Mouse (Mus musculus) midbrain, embryonic 15.5 days (tissue): ENCODE data around the gene Atf6. TPM values are rescaled to one million over a fixed set of nuclear protein-coding genes. Genes with fewer than 3 reads are reported as not detected.

Experiments used
- ATAC-seq: fragments of 200-750 bp; cut with Nextera tagmentation; replicated peaks from 2 replicates; pipeline ENCODE4 v1.8.0; 2017; ENCODE audit warnings: moderate TSS enrichment
- H3K27ac ChIP-seq: fragments of 300-500 bp; sonication (generic); 2 replicates; pipeline ENCODE4 v1.5.1; 2015; ENCODE audit warnings: mild to moderate bottlenecking, inconsistent platforms
- H3K27me3 ChIP-seq: fragments of 300-500 bp; sonication (generic); replicated peaks from 2 replicates; pipeline ENCODE4 v1.6.1; 2015; ENCODE audit warnings: inconsistent platforms
- H3K36me3 ChIP-seq: fragments of 300-500 bp; sonication (generic); replicated peaks from 2 replicates; pipeline ENCODE4 v1.6.1; 2015; ENCODE audit warnings: inconsistent platforms
- H3K4me1 ChIP-seq: fragments of 300-500 bp; sonication (generic); 2 replicates; pipeline ENCODE4 v1.6.1; 2015; ENCODE audit warnings: inconsistent platforms
- H3K4me2 ChIP-seq: fragments of 300-500 bp; sonication (generic); 2 replicates; pipeline ENCODE4 v1.6.1; 2015; ENCODE audit warnings: inconsistent platforms, mild to moderate bottlenecking, moderate library complexity
- H3K4me3 ChIP-seq: fragments of 300-500 bp; sonication (generic); 2 replicates; pipeline ENCODE4 v1.5.1; 2015; ENCODE audit warnings: mild to moderate bottlenecking, inconsistent platforms
- H3K9ac ChIP-seq: fragments of 300-500 bp; sonication (generic); 2 replicates; pipeline ENCODE4 v1.6.1; 2015; ENCODE audit warnings: mild to moderate bottlenecking, inconsistent platforms
- H3K9me3 ChIP-seq: fragments of 300-500 bp; sonication (generic); 2 replicates; pipeline ENCODE4 v1.6.1; 2016; ENCODE audit warnings: inconsistent platforms
- WGBS: fragments of 180-500 bp; shearing (Covaris S2); methylation state at CpG from one replicate; pipeline ENCODE4 v1.1.7; 2015; ENCODE audit warnings: mixed read lengths; 5-methylcytosine and 5-hydroxymethylcytosine counted together
- polyA plus RNA-seq: library from polyadenylated mRNA; unstranded; fragments of >200 nt; fragmentation: Nextera tagmentation; extraction: Ambion mirVana; gene quantifications from 2 replicates; pipeline ENCODE4 v1.2.1, GENCODE M21; 2015

The Atf6 gene
- polyA plus RNA-seq, 1 experiment from 2014 or later: 8.3 TPM

DNA sequence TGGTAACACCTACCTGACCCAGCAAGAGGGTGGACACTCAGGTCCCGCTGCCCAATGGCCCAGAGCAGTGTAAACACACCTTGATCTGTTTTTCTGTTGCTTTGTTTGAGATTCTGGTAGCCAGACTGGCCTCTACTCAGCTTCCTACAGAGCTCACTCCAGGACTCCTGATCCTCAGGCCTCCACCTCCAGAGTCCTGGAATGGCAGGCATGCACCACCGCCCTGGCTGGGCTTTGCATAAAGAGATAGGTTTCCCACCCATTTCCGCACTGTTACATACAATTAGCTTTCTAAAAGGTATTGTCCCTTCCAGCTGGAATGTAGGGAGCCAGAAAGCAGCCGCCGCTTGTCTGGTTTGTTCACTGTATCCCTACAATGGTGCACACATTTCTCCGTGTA is 3.8 kb upstream of the Atf6 start:
- H3K4me2 ChIP-seq: no peak overlapping the region
- no peaks in the 10 kb centered on the region for H3K9me3 ChIP-seq
- H3K27me3 ChIP-seq: no peaks in the 10 kb centered on the region
- WGBS: 89% methylated on average over 6 of the region's 6 CpGs
- no peak overlapping the region for H3K4me3 ChIP-seq
- no peak overlapping the region for H3K9ac ChIP-seq
- peaks cover 15% of the 10 kb centered on the region for H3K36me3 ChIP-seq
- peaks cover 8% of the 10 kb centered on the region for H3K4me1 ChIP-seq
- no peak for ATAC-seq
- H3K27ac ChIP-seq: no peak overlapping the region

GRCm38 (mm10) chr1:170868905-170869283 is 1.3 kb upstream of the Atf6 start:
- peak; percentile 48 for ATAC-seq
- Histone ChIP-seq H3K9ac (peak overlapping the region; percentile 55), H3K4me1 (peaks cover 14% of the 10 kb centered on the region), H3K4me2 (peak overlapping the region; percentile 68), H3K9me3 (no peaks in the 10 kb centered on the region), H3K36me3 (peaks cover 5% of the 10 kb centered on the region), H3K4me3 (peak overlapping the region; percentile 72), H3K27me3 (no peaks in the 10 kb centered on the region), H3K27ac (peak overlapping the region; percentile 69; the same call in 1 of the 2 replicates)
- WGBS: 15% methylated on average over 14 of the region's 14 CpGs

DNA sequence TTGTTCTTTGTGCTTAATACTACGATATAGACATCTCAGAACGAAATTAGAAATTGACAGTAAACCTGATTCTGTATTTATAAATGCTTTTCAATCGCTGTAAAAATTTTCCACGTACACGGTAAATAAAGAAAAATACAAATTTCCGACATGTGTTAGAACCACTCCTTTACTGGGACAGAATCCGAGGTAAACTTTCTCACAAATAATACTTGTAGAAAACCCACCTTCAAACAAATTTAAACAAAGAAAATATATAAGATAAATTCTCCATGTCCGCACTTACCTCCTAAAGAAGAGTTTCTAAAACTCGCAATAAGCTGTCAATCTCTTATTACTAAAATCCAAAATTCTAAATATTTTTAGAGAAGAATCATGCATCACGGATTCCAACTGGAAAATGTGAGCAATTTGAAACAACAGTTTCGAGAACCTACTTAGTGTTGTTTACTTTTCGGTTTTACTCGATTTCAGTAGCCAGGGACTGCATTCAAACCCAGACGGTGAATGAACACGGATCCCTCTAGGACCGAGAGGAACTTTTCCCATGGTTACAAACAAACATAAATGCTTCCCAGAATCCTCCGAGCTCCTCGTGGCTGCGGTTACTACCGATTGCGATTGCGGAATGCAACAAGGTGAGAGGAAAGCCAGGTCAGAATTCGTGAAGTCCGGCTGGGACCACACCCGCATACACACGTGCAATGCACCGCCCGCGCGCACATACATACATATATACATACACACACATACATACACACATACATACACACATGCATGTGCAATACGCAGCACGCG is 735 bp upstream of the Atf6 start:
- H3K27ac ChIP-seq: peak overlapping the region; percentile 69; the same call in 1 of the 2 replicates
- H3K9me3 ChIP-seq: no peaks in the 10 kb centered on the region

GRCm38 (mm10) chr1:170866992-170867690 is 430 bp downstream of the Atf6 start:
- H3K27me3 ChIP-seq: no peaks in the 10 kb centered on the region
- 2% methylated on average over 30 of the region's 30 CpGs for WGBS
- H3K4me3 ChIP-seq: peak overlapping the region; percentile 72
- peaks cover 14% of the 10 kb centered on the region for H3K4me1 ChIP-seq
- H3K36me3 ChIP-seq: peaks cover 5% of the 10 kb centered on the region
- peak overlapping the region; percentile 86 for H3K27ac ChIP-seq
- peak; percentile 53 for ATAC-seq
- H3K9ac ChIP-seq: peak overlapping the region; percentile 77
- H3K4me2 ChIP-seq: peak overlapping the region; percentile 68
- H3K9me3 ChIP-seq: no peaks in the 10 kb centered on the region

More for the DNA sequence above, 735 bp upstream of the Atf6 start:
- H3K4me1 ChIP-seq: peaks cover 14% of the 10 kb centered on the region
- peak overlapping the region; percentile 72 for H3K4me3 ChIP-seq
- under 1% methylated on average over 33 of the region's 33 CpGs for WGBS
- ATAC-seq: peak; percentile 93
- H3K36me3 ChIP-seq: peaks cover 5% of the 10 kb centered on the region
- H3K9ac ChIP-seq: peak overlapping the region; percentile 77
- peak overlapping the region; percentile 68 for H3K4me2 ChIP-seq
- H3K27me3 ChIP-seq: no peaks in the 10 kb centered on the region

GRCm38 (mm10) chr1:170865406-170865805 is 2.2 kb downstream of the Atf6 start:
- WGBS: 90% methylated on average over 5 of the region's 5 CpGs
- Histone ChIP-seq H3K4me3 (no peak overlapping the region), H3K4me1 (peaks cover 14% of the 10 kb centered on the region), H3K27ac (no peak overlapping the region), H3K27me3 (no peaks in the 10 kb centered on the region), H3K36me3 (no peaks in the 10 kb centered on the region), H3K4me2 (no peak overlapping the region), H3K9ac (no peak overlapping the region), H3K9me3 (no peaks in the 10 kb centered on the region)
- ATAC-seq: no peak

- Histone ChIP-seq H3K4me2 (no peak overlapping the region), H3K36me3 (no peaks in the 10 kb centered on the region), H3K4me3 (no peak overlapping the region), H3K9ac (no peak overlapping the region), H3K9me3 (no peaks in the 10 kb centered on the region), H3K27ac (no peak overlapping the region), H3K27me3 (no peaks in the 10 kb centered on the region), H3K4me1 (peaks cover 14% of the 10 kb centered on the region)
- no peak for ATAC-seq
- WGBS: 91% methylated on average over 3 of the region's 3 CpGs
These were observed 2.8 kb downstream of the Atf6 start for GRCm38 (mm10) chr1:170864754-170865153.

DNA sequence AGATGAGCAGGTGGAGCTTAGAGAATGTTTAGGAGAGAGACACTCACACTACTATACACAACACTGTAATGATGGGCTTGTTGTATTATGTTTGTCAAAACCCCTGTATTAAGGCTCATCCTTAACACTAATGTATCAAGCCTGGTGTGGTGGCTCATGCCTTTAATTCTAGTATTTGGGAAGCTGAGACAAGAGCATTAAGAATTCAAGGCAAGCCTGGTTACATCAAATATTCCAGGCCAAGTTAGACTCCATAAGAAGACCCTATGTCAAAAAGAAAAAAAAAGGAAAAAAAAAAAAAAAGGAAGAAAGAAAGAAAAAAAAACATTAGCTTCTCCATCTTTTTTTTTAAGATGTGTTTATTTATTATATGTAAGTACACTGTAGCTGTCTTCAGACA is 3.3 kb downstream of the Atf6 start:
- Histone ChIP-seq H3K27ac (no peak overlapping the region), H3K4me1 (peaks cover 14% of the 10 kb centered on the region), H3K9ac (no peak overlapping the region), H3K27me3 (no peaks in the 10 kb centered on the region), H3K4me3 (no peak overlapping the region), H3K4me2 (no peak overlapping the region), H3K36me3 (no peaks in the 10 kb centered on the region), H3K9me3 (no peaks in the 10 kb centered on the region)
- no peak for ATAC-seq

DNA sequence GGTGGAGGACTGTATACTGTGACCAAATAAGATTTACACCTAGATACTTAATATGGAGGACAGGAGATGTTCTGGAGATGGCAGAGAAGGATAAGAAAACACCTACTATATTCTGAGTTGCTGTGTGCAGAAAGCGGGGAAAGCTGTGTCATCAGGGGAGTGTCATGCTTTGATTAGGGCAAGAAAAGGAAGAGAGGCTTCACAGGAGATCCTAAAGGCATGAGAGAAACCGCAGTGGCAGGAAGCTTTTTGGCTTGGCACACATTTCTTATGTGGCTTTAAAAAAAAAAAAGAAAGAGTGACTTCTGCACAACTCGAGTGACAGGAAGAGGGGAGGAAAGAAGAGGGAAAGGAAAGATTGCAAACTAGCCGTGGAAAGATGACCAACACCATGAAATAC is 4.5 kb downstream of the Atf6 start:
- Histone ChIP-seq H3K4me1 (peaks cover 14% of the 10 kb centered on the region), H3K27ac (no peak overlapping the region), H3K27me3 (no peaks in the 10 kb centered on the region), H3K36me3 (no peaks in the 10 kb centered on the region), H3K4me3 (no peak overlapping the region), H3K9ac (no peak overlapping the region), H3K9me3 (no peaks in the 10 kb centered on the region), H3K4me2 (no peak overlapping the region)
- 79% methylated on average over 4 of the region's 4 CpGs for WGBS
- ATAC-seq: no peak

GRCm38 (mm10) chr1:170862435-170862717 is 5.2 kb downstream of the Atf6 start:
- Histone ChIP-seq H3K27ac (no peak overlapping the region), H3K4me2 (no peak overlapping the region), H3K4me3 (no peak overlapping the region), H3K9me3 (no peaks in the 10 kb centered on the region), H3K9ac (no peak overlapping the region), H3K36me3 (no peaks in the 10 kb centered on the region), H3K27me3 (no peaks in the 10 kb centered on the region), H3K4me1 (peaks cover 14% of the 10 kb centered on the region)
- no peak for ATAC-seq
- 78% methylated on average over 3 of the region's 3 CpGs for WGBS

DNA sequence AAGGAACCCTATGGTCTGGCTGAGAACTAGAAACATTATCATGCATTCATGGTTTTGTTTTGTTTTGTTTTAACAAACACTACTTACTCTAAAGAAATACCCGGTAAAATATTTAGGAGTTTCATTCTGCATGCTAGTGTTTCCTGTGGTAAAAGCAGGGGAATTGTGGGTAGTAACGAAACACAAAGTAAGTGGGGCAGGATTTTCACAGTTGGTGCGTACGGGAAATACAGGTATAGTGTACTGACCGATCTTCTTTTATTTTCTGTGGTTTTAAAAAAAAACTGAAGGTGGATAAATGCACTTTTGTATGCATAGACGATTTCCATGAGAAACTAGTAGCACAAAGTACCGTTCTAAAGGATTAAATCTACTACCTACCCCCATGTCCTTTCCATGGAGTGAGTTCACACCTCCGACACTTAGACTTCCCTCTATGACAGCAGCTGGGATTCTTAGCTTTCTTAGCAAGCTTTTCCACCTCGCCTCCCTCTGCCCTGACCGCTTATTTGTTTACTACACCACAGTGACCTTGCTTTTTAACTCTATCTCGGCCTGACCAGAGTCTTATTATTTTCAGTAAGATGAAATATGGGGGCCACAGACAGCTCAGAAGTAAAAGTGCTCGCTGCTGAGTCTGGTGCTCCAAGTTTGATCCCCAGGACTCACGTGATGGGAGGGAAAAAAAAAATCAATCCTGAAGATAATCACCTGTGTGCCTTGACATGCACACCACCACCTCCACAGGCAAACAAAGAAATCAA is 5.7 kb downstream of the Atf6 start:
- WGBS: 86% methylated on average over 13 of the region's 13 CpGs
- Histone ChIP-seq H3K27ac (no peak overlapping the region), H3K27me3 (no peaks in the 10 kb centered on the region), H3K9ac (no peak overlapping the region), H3K4me1 (peaks cover 11% of the 10 kb centered on the region), H3K9me3 (no peaks in the 10 kb centered on the region), H3K4me3 (no peak overlapping the region), H3K4me2 (no peak overlapping the region), H3K36me3 (no peaks in the 10 kb centered on the region)
- ATAC-seq: no peak

DNA sequence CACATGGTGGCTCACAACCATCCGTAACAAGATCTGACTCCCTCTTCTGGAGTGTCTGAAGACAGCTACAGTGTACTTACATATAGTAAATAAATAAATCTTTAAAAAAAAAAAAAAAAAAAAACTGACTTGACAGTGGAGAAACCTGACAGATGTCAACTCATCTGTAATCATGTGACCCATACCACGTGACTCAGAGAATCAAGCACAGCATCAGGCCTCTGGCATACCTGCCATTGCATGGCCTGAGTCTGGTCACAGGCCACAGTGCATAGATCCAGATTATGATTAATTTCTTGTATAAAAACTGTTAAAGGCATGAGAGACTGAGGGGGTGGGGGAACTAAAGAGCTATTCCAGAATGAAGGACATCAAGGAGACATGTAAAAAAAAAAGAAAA is 8.7 kb downstream of the Atf6 start:
- Histone ChIP-seq H3K9ac (no peak overlapping the region), H3K4me2 (no peak overlapping the region), H3K27ac (no peak overlapping the region), H3K4me3 (no peak overlapping the region), H3K36me3 (no peaks in the 10 kb centered on the region), H3K9me3 (no peaks in the 10 kb centered on the region), H3K4me1 (no peaks in the 10 kb centered on the region), H3K27me3 (no peaks in the 10 kb centered on the region)
- WGBS: 68% methylated on average over 2 of the region's 2 CpGs
- no peak for ATAC-seq

GRCm38 (mm10) chr1:170857369-170857768 is 10.2 kb downstream of the Atf6 start:
- 92% methylated on average over 2 of the region's 2 CpGs for WGBS
- no peaks in the 10 kb centered on the region; the same call in 1 of the 2 replicates for H3K36me3 ChIP-seq
- no peak overlapping the region for H3K27ac ChIP-seq
- H3K4me3 ChIP-seq: no peak overlapping the region
- H3K4me1 ChIP-seq: no peaks in the 10 kb centered on the region
- ATAC-seq: no peak
- H3K9me3 ChIP-seq: no peaks in the 10 kb centered on the region
- no peaks in the 10 kb centered on the region for H3K27me3 ChIP-seq
- no peak overlapping the region for H3K9ac ChIP-seq
- H3K4me2 ChIP-seq: no peak overlapping the region
